Mouse (Mus musculus) bone marrow, adult 2 months (tissue): ENCODE data around the gene Fat1.

Experiments
- CTCF ChIP-seq: fragments of 200-500 bp; IDR thresholded peaks from 2 replicates; pipeline ENCODE4 v1.5.1; 2011; ENCODE audit warnings: low read length, control low read depth; ENCODE audit not compliant: control insufficient read depth, insufficient read depth
- POLR2A ChIP-seq: fragments of 200-500 bp; IDR thresholded peaks from 2 replicates; pipeline ENCODE4 v1.6.1; 2011; ENCODE audit warnings: low read depth, mild to moderate bottlenecking, control low read depth, low read length, borderline replicate concordance; ENCODE audit not compliant: control insufficient read depth

DNA sequence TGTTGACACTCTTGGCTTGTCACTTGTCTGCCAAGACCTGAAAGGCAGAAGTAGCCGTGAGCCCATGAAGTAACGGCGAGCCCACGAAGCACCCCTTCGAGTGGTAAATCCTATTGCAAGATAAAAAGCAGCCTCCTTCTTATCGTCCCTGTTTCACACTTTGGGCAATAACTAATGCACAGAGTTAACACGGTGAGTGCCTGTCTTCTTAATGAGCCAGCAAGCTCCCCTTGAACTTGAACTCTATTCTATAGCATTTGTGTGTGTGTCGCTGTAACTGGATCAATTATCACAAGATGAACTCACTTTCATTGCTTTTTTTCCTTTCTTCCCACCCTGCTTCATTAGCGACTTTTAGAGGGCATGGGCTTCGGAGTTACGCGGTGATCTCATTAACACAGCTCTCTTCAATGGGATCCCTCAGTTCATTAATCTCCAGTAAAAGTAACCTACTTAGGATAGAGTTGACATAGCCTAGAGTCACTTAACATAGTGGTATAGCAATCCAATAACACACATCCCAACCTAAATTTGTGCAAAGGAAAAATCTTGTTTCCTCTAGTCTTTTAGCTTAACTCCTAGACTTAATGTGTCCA is 15.7 kb upstream of the Fat1 start:
- TF ChIP-seq CTCF: no peak
- no peak for TF ChIP-seq POLR2A
